Mouse (Mus musculus): ENCODE measurements around the gene Zfp335. TPM values are rescaled to one million over a fixed set of nuclear protein-coding genes. Genes with fewer than 3 reads are reported as not detected.
"Not testable (repeated sequence)": the region's sequence is repeated elsewhere in the genome, so short reads cannot be mapped to it uniquely, and the experiment has no call there.

Zfp335 gene
- polyA plus RNA-seq, 1 experiment from 2014 or later = 8.6 TPM

- no peak for DNase-seq (ENCODE audit: low spot score)
These were observed 39.8 kb downstream of the Zfp335 start for GRCm38 (mm10) chr2:164871602-164872303.

- DNase-seq (ENCODE audit: low spot score) = no peak
These were observed 43.1 kb downstream of the Zfp335 start for GRCm38 (mm10) chr2:164868491-164868890.

GRCm38 (mm10) chr2:164867566-164867965 lies 44.0 kb downstream of the Zfp335 start:
- DNase-seq (ENCODE audit: low spot score) = peak; percentile 26

GRCm38 (mm10) chr2:164866741-164867551 lies 44.6 kb downstream of the Zfp335 start:
- DNase-seq (ENCODE audit: low spot score) = no peak

GRCm38 (mm10) chr2:164864593-164864992 lies 47.0 kb downstream of the Zfp335 start:
- DNase-seq (ENCODE audit: low spot score) = no peak

- not testable (repeated sequence) for DNase-seq (ENCODE audit: low spot score)
These were observed 48.1 kb downstream of the Zfp335 start for GRCm38 (mm10) chr2:164863411-164863810.

GRCm38 (mm10) chr2:164862179-164862861 lies 49.2 kb downstream of the Zfp335 start:
- DNase-seq (ENCODE audit: low spot score) = no peak

- no peak for DNase-seq (ENCODE audit: low spot score)
These were observed 50.5 kb downstream of the Zfp335 start for GRCm38 (mm10) chr2:164861094-164861493.

- DNase-seq (ENCODE audit: low spot score) = no peak
These were observed 51.7 kb downstream of the Zfp335 start for GRCm38 (mm10) chr2:164859640-164860432.

- no peak for DNase-seq (ENCODE audit: low spot score)
These were observed 52.4 kb downstream of the Zfp335 start for GRCm38 (mm10) chr2:164859155-164859554.

- DNase-seq (ENCODE audit: low spot score) = no peak
These were observed 53.6 kb downstream of the Zfp335 start for GRCm38 (mm10) chr2:164857842-164858553.

GRCm38 (mm10) chr2:164857101-164857821 lies 54.3 kb downstream of the Zfp335 start, which contains the start of gene Pltp:
Gene Pltp, minus strand, starts transcription at chr2:164857711.
- peak; percentile 50 for DNase-seq (ENCODE audit: low spot score)

- no peak for DNase-seq (ENCODE audit: low spot score)
These were observed 55.1 kb downstream of the Zfp335 start for GRCm38 (mm10) chr2:164856309-164857100.

GRCm38 (mm10) chr2:164855572-164855971 lies 56.0 kb downstream of the Zfp335 start:
- not testable (repeated sequence) for DNase-seq (ENCODE audit: low spot score)

- peak; percentile 81 for DNase-seq (ENCODE audit: low spot score)
These were observed 61.5 kb downstream of the Zfp335 start for GRCm38 (mm10) chr2:164850061-164850460.

- DNase-seq (ENCODE audit: low spot score) = peak; percentile 25
These were observed 65.8 kb downstream of the Zfp335 start for GRCm38 (mm10) chr2:164845782-164846181.
